Comparison of ENCODE assay signal across 22 mouse cellular contexts in the genomic region with DNA sequence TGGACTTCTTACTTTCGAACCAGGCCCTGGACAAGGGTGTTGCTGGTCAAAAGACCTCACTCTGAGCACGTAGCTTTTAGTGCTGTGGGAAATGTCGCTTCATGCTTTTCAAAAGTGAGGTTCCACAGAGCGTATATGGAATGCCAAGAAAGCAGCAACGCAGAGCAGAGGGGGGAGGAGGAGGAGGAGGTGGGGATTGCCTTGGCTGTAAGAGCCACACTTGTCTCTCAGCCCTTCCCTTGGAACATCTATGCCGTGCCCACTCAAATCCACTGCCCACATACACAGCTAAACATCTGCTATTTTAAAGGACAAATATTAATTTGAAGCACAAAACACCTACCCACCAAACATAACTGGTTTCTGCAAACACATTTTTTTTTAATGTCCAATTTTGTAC.
"Had no signal": no experiment of that assay in that cellular context is flagged by ENCODE, and none has a peak within 500 bp of the region (broad histone marks: within the 10 kb centered on the region; RNA-seq: fewer than 3 reads in every experiment).

No protein-coding gene starts in this region.

- H3K9me3 ChIP-seq: limb, embryonic 10.5 days; limb, embryonic 13.5 days; liver, embryonic 12.5 days; liver, embryonic 15.5 days; lung, embryonic 15.5 days; megakaryocyte, embryonic 14.5 days; midbrain, embryonic 10.5 days; midbrain, embryonic 13.5 days; neural tube, embryonic 13.5 days had no signal

- H3K27ac ChIP-seq: kidney, postnatal 0 days; limb, embryonic 10.5 days; limb, embryonic 13.5 days; liver, embryonic 12.5 days; liver, embryonic 15.5 days; lung, embryonic 15.5 days; midbrain, embryonic 10.5 days; midbrain, embryonic 13.5 days; neural tube, embryonic 13.5 days; stomach, postnatal 0 days had no signal

- H3K4me2 ChIP-seq: limb, embryonic 13.5 days; liver, embryonic 12.5 days; liver, embryonic 15.5 days; lung, embryonic 15.5 days; midbrain, embryonic 13.5 days; neural tube, embryonic 13.5 days had no signal

- DNase-seq: kidney, adult 2 months; kidney, postnatal 25 days; liver; lung, adult 18-20 months; lung, postnatal 10 days; lung, postnatal 36 days; retina, postnatal 1 day; thymus, postnatal 25 days had no signal

- H3K4me1 ChIP-seq: limb, embryonic 10.5 days; liver, embryonic 12.5 days; liver, embryonic 15.5 days; lung, embryonic 15.5 days; megakaryocyte, embryonic 14.5 days had no signal

- H3K27me3 ChIP-seq: limb, embryonic 13.5 days; liver, embryonic 12.5 days; liver, embryonic 15.5 days; lung, embryonic 15.5 days; megakaryocyte, embryonic 14.5 days; midbrain, embryonic 13.5 days; neural tube, embryonic 13.5 days had no signal

- H3K4me3 ChIP-seq: limb, embryonic 10.5 days; limb, embryonic 13.5 days; liver, embryonic 12.5 days; liver, embryonic 15.5 days; lung, embryonic 15.5 days; megakaryocyte, embryonic 14.5 days; midbrain, embryonic 10.5 days; midbrain, embryonic 13.5 days; myocyte; neural tube, embryonic 13.5 days had no signal

- H3K36me3 ChIP-seq: limb, embryonic 10.5 days; limb, embryonic 13.5 days; liver, embryonic 12.5 days; liver, embryonic 15.5 days; lung, embryonic 15.5 days; midbrain, embryonic 10.5 days; midbrain, embryonic 13.5 days; neural tube, embryonic 13.5 days had no signal

- H3K9ac ChIP-seq: limb, embryonic 13.5 days; liver, embryonic 12.5 days; liver, embryonic 15.5 days; lung, embryonic 15.5 days; midbrain, embryonic 13.5 days; neural tube, embryonic 13.5 days had no signal

- ATAC-seq: intestine, postnatal 0 days; liver, embryonic 12.5 days; midbrain, embryonic 13.5 days; midbrain, embryonic 16.5 days had no signal
